Mouse (Mus musculus): ENCODE measurements around the gene Ly6g6f. TPM values are rescaled to one million over a fixed set of nuclear protein-coding genes. Genes with fewer than 3 reads are reported as not detected.

Ly6g6f gene
- polyA plus RNA-seq, 1 experiment from 2014 or later, result 1.0 TPM

GRCm38 (mm10) chr17:35090166-35090932, 4.9 kb upstream of the Ly6g6f start:
- H3K27ac ChIP-seq (replicated peaks), result 0 out of 2 replicates have a peak overlapping the region, but pooled peaks have one; percentile 92
- peaks cover 47% of the 10 kb centered on the region for H3K36me3 ChIP-seq
- peak overlapping the region; percentile 73 for H3K4me3 ChIP-seq
- 55% methylated on average over 8 of the region's 8 CpGs for WGBS
- peak overlapping the region; percentile 83 for H3K4me2 ChIP-seq
- H3K27me3 ChIP-seq (replicated peaks), result no peaks in the 10 kb centered on the region
- no peaks in the 10 kb centered on the region for H3K9me3 ChIP-seq
- ATAC-seq (ENCODE audit: extremely low read depth, insufficient number of reproducible peaks, low FRiP score, low TSS enrichment), result no peak
- H3K4me1 ChIP-seq, result peaks cover 27% of the 10 kb centered on the region
- H3K9ac ChIP-seq, result peak overlapping the region; percentile 87

- Histone ChIP-seq H3K27me3 (replicated peaks) (no peaks in the 10 kb centered on the region), H3K4me1 (peaks cover 22% of the 10 kb centered on the region), H3K9ac (peak within 1 kb of the TSS; percentile 87), H3K36me3 (peaks cover 34% of the 10 kb centered on the region), H3K4me3 (peak within 1 kb of the TSS; percentile 73), H3K27ac (replicated peaks) (peak within 1 kb of the TSS; percentile 92), H3K4me2 (peak within 1 kb of the TSS; percentile 83), H3K9me3 (no peaks in the 10 kb centered on the region)
- peak; percentile 96 for ATAC-seq (ENCODE audit: extremely low read depth, insufficient number of reproducible peaks, low FRiP score, low TSS enrichment)
- 4% methylated on average over 52 of the region's 67 CpGs for WGBS
These were observed 3.6 kb upstream of the Ly6g6f start, which contains the start of gene Abhd16a for GRCm38 (mm10) chr17:35088825-35089644. TSS of gene Abhd16a (plus strand) at chr17:35089263.

GRCm38 (mm10) chr17:35088151-35088550, 2.7 kb upstream of the Ly6g6f start:
- peaks cover 22% of the 10 kb centered on the region for H3K4me1 ChIP-seq
- H3K36me3 ChIP-seq, result peaks cover 25% of the 10 kb centered on the region
- H3K27ac ChIP-seq (replicated peaks), result no peak overlapping the region
- no peak overlapping the region for H3K4me3 ChIP-seq
- 34% methylated on average over 2 of the region's 2 CpGs for WGBS
- ATAC-seq (ENCODE audit: extremely low read depth, insufficient number of reproducible peaks, low FRiP score, low TSS enrichment), result no peak
- no peaks in the 10 kb centered on the region for H3K9me3 ChIP-seq
- no peak overlapping the region for H3K9ac ChIP-seq
- H3K4me2 ChIP-seq, result no peak overlapping the region
- H3K27me3 ChIP-seq (replicated peaks), result peaks cover 6% of the 10 kb centered on the region

- H3K36me3 ChIP-seq, result no peaks in the 10 kb centered on the region
- WGBS, result 52% methylated on average over 3 of the region's 3 CpGs
- H3K4me3 ChIP-seq, result no peak overlapping the region
- no peak overlapping the region for H3K27ac ChIP-seq (replicated peaks)
- ATAC-seq (ENCODE audit: extremely low read depth, insufficient number of reproducible peaks, low FRiP score, low TSS enrichment), result no peak
- peaks cover 21% of the 10 kb centered on the region for H3K27me3 ChIP-seq (replicated peaks)
- H3K9me3 ChIP-seq, result no peaks in the 10 kb centered on the region
- no peak overlapping the region for H3K9ac ChIP-seq
- H3K4me2 ChIP-seq, result no peak overlapping the region
- H3K4me1 ChIP-seq, result peaks cover 20% of the 10 kb centered on the region
These were observed 1.4 kb downstream of the Ly6g6f start for GRCm38 (mm10) chr17:35083929-35084497.

- H3K9ac ChIP-seq, result no peak overlapping the region
- whole genome bisulfite sequencing, result 78% methylated on average over 16 of the region's 16 CpGs
- peaks cover 26% of the 10 kb centered on the region for H3K27me3 ChIP-seq (replicated peaks)
- H3K27ac ChIP-seq (replicated peaks), result no peak overlapping the region
- H3K4me2 ChIP-seq, result no peak overlapping the region
- H3K4me3 ChIP-seq, result no peak overlapping the region
- H3K4me1 ChIP-seq, result peaks cover 18% of the 10 kb centered on the region
- H3K9me3 ChIP-seq, result no peaks in the 10 kb centered on the region
- ATAC-seq (ENCODE audit: extremely low read depth, insufficient number of reproducible peaks, low FRiP score, low TSS enrichment), result no peak
- no peaks in the 10 kb centered on the region for H3K36me3 ChIP-seq
These were observed 2.4 kb downstream of the Ly6g6f start for GRCm38 (mm10) chr17:35082841-35083576.

GRCm38 (mm10) chr17:35080710-35081109, 4.7 kb downstream of the Ly6g6f start:
- WGBS, result 91% methylated on average over 4 of the region's 4 CpGs
- no peak overlapping the region for H3K9ac ChIP-seq
- H3K4me2 ChIP-seq, result no peak overlapping the region
- peaks cover 31% of the 10 kb centered on the region for H3K4me1 ChIP-seq
- H3K27me3 ChIP-seq (replicated peaks), result peaks cover 27% of the 10 kb centered on the region
- ATAC-seq (ENCODE audit: extremely low read depth, insufficient number of reproducible peaks, low FRiP score, low TSS enrichment), result no peak
- H3K27ac ChIP-seq (replicated peaks), result no peak overlapping the region
- H3K9me3 ChIP-seq, result no peaks in the 10 kb centered on the region
- no peak overlapping the region for H3K4me3 ChIP-seq
- no peaks in the 10 kb centered on the region for H3K36me3 ChIP-seq

GRCm38 (mm10) chr17:35080248-35080647, 5.2 kb downstream of the Ly6g6f start:
- H3K9me3 ChIP-seq, result peaks cover 2% of the 10 kb centered on the region; the same call in 1 of the 2 replicates
- peak overlapping the region; percentile 10 for H3K4me3 ChIP-seq
- H3K27me3 ChIP-seq (replicated peaks), result peaks cover 27% of the 10 kb centered on the region
- 27% methylated on average over 6 of the region's 6 CpGs for WGBS
- peak overlapping the region; percentile 58 for H3K4me2 ChIP-seq
- ATAC-seq (ENCODE audit: extremely low read depth, insufficient number of reproducible peaks, low FRiP score, low TSS enrichment), result no peak
- H3K36me3 ChIP-seq, result no peaks in the 10 kb centered on the region
- H3K9ac ChIP-seq, result peak overlapping the region; percentile 48
- H3K27ac ChIP-seq (replicated peaks), result no peak overlapping the region
- peaks cover 29% of the 10 kb centered on the region for H3K4me1 ChIP-seq

- peaks cover 29% of the 10 kb centered on the region for H3K4me1 ChIP-seq
- H3K27ac ChIP-seq (replicated peaks), result no peak overlapping the region
- H3K36me3 ChIP-seq, result no peaks in the 10 kb centered on the region
- peaks cover 2% of the 10 kb centered on the region; the same call in 1 of the 2 replicates for H3K9me3 ChIP-seq
- peaks cover 27% of the 10 kb centered on the region for H3K27me3 ChIP-seq (replicated peaks)
- H3K4me3 ChIP-seq, result peak overlapping the region; percentile 10
- H3K9ac ChIP-seq, result peak overlapping the region; percentile 48
- WGBS, result 9% methylated on average over 9 of the region's 9 CpGs
- peak overlapping the region; percentile 58 for H3K4me2 ChIP-seq
- no peak for ATAC-seq (ENCODE audit: extremely low read depth, insufficient number of reproducible peaks, low FRiP score, low TSS enrichment)
These were observed 5.6 kb downstream of the Ly6g6f start for GRCm38 (mm10) chr17:35079778-35080177.

GRCm38 (mm10) chr17:35077786-35078233, 7.6 kb downstream of the Ly6g6f start, which contains the start of gene Ly6g6d:
TSS of gene Ly6g6d (minus strand) at chr17:35078065.
- Histone ChIP-seq H3K9me3 (peaks cover 2% of the 10 kb centered on the region; the same call in 1 of the 2 replicates), H3K4me2 (peak within 1 kb of the TSS; percentile 67), H3K27me3 (replicated peaks) (peaks cover 20% of the 10 kb centered on the region), H3K27ac (replicated peaks) (peak within 1 kb of the TSS; percentile 13; the same call in 1 of the 2 replicates), H3K4me1 (peaks cover 29% of the 10 kb centered on the region), H3K4me3 (peak within 1 kb of the TSS; percentile 41), H3K36me3 (no peaks in the 10 kb centered on the region), H3K9ac (peak within 1 kb of the TSS; percentile 70)
- 9% methylated on average over 14 of the region's 14 CpGs for WGBS
- no peak for ATAC-seq (ENCODE audit: extremely low read depth, insufficient number of reproducible peaks, low FRiP score, low TSS enrichment)

- Histone ChIP-seq H3K27me3 (replicated peaks) (peaks cover 20% of the 10 kb centered on the region), H3K9me3 (peaks cover 2% of the 10 kb centered on the region; the same call in 1 of the 2 replicates), H3K4me3 (peak overlapping the region; percentile 41), H3K36me3 (no peaks in the 10 kb centered on the region), H3K4me1 (peaks cover 29% of the 10 kb centered on the region), H3K9ac (peak overlapping the region; percentile 70), H3K27ac (replicated peaks) (peak overlapping the region; percentile 13; the same call in 1 of the 2 replicates), H3K4me2 (peak overlapping the region; percentile 67)
- WGBS, result 36% methylated on average over 2 of the region's 2 CpGs
- ATAC-seq (ENCODE audit: extremely low read depth, insufficient number of reproducible peaks, low FRiP score, low TSS enrichment), result no peak
These were observed 8.1 kb downstream of the Ly6g6f start for GRCm38 (mm10) chr17:35077285-35077684.
